Mouse (Mus musculus) induced T-regulatory cell, adult 2 months (primary cell): ENCODE results near the gene Dcp1a.
"Not testable (repeated sequence)": the region's sequence is repeated elsewhere in the genome, so short reads cannot be mapped to it uniquely, and the experiment has no call there.

Experiments
- DNase-seq: peaks from one replicate; pipeline ENCODE4 v3.0.0-alpha.2; 2012; ENCODE audit warnings: low read depth

Dcp1a gene

DNA sequence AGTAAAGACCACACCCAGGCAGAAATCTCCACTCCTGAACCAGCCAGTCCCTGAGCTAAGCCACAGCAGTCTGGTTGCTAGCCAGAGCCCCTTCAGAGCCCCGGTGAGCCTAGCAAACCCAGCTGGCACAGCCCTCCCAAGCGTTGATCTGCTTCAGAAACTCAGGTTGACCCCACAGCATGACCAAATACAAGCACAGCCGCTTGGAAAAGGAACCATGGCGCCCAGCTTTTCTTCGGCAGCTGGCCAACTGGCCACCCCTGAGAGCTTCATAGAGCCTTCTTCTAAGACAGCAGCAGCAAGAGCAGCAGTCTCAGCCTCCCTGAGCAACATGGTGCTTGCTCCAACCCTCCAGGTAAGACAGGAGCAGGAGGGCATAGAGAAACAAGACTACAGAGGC lies 40.0 kb downstream of the Dcp1a start:
- no peak for DNase-seq

DNA sequence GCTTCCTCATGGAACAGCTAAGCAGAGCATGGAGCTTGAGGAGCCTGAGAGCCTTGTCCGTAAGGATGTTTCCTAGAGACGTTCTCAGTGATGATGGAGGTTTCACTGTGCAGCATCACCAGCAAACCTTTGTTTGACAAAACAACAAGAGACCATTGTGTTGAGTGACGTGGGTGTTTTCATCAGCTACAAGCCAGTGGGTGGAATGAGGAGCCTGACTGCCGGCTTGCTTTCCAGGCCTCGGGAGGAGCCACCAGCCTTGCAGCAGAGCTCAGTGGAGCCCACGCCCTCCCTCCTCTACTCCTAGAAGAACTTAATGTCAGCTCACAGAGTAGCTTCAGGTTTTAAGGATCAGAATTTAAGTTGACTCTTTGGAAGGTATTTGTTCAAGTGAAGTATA lies 44.0 kb downstream of the Dcp1a start:
- no peak for DNase-seq

DNA sequence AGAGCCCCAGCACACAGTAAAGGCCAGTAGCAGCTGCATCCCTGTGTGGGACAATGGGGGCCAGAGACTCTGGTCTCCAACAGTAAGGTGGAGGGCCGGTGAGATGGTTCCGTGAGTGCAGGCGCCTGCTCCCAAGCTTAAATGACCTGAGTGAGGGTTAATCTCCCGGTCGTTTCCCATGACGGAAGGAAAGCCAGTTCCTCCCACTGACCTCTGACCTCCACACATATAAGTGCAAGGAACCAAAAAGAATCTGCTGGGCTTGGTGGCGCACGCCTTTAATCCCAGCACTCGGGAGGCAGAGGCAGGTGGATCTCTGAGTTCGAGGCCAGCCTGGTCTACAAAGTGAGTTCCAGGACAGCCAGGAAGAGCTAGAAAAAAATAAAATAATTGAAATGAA lies 49.1 kb downstream of the Dcp1a start:
- DNase-seq = no peak

DNA sequence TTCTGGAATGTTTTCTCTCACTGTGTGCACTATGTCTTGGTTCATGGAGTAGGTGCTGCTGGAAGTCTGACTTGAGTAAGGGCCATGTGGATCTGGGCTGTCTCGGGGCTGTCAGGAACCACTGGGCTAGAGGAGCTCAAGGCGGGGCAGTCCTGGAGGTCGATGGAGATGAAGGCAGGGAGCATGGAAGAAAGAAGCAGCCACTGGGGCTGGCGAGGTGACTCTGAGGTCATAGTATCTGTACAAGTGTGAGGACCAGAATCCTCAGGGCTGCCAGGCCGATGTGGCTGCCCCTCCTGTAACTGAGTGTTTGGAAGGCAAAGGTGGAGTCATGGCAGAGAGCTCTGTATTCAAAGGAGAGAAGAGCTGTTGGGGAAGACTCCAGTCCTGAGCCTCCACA lies 49.6 kb downstream of the Dcp1a start:
- no peak for DNase-seq

DNA sequence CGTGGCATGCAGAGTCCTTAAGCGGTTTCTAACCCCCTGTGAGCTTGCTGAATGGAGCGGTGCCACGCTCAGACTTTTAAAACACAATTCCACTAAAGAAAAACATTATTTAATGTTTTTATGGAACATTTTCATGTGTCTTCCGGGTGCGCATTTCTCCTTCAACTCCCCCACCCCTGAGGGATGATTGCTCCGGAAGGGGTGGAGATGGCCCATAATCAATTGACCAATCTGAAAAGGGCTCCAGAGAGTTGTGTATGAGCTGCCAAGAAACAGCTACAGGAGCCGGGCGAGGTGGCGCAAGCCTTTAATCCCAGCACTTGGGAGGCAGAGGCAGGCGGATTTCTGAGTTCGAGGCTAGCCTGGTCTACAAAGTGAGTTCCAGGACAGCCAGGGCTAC lies 50.1 kb downstream of the Dcp1a start:
- no peak for DNase-seq

DNA sequence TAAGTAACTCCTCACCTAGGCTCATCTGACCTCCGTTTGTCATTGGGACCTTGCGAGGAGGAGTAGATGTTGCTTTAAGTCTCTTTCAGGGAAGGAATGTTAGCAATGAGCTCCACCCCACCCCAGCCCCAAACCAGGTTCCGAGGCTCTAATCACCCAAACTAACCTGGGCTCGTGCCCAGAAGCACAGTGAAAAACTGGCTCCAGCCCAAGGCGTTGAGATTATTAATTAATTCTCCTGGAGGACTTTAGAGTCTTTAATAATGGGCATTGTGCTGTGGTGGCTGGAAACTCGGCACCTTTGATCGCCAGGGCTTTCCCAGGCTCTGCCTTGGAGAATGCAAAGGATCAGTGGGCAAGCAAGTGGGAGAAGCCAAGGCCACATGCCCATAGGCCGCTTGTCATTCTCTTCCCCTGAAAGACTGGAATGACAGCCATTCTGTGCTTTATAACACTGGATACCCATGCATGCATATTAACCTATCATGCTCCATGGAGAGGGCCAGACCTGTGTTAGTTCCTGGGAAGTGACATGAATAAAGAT lies 51.5 kb downstream of the Dcp1a start:
- no peak for DNase-seq

DNA sequence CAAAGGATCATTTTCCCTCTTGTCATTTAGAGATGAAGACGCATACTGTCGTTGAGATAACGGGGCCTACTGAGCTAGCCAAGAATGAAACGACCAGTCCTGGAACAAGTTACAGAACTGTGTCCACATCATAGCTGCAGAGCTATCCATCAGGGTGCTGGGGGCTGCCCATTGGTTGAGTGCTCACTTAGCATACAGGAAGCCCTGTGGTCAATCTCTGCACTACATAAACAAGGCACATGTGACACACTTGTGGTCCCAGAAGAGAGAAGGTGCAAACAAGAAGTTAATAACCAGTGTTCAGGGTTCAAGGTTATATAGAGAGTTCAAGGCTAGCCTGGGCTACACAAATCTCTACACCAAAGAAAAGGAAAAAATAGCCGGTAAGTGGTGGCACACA lies 52.1 kb downstream of the Dcp1a start:
- peak; percentile 30 for DNase-seq

DNA sequence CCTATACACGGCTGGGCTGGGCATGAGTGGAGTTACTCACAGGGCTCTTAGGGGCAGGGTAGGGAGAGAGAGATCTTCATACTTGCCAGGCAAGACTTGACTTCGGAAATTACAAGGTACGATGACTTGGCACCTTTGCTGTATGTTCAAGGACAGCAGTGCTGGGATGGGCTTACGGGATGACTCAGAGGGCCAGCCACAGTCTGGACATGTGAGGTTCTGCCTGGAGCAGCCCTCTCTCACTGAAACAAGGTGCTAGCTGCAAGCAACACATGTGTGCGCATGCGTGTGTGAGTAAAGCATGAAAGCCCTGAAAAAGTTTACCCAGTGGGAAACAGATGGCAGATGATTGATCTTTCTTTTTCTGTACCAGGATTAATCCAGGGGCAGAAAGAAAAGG lies 52.6 kb downstream of the Dcp1a start:
- DNase-seq = no peak

DNA sequence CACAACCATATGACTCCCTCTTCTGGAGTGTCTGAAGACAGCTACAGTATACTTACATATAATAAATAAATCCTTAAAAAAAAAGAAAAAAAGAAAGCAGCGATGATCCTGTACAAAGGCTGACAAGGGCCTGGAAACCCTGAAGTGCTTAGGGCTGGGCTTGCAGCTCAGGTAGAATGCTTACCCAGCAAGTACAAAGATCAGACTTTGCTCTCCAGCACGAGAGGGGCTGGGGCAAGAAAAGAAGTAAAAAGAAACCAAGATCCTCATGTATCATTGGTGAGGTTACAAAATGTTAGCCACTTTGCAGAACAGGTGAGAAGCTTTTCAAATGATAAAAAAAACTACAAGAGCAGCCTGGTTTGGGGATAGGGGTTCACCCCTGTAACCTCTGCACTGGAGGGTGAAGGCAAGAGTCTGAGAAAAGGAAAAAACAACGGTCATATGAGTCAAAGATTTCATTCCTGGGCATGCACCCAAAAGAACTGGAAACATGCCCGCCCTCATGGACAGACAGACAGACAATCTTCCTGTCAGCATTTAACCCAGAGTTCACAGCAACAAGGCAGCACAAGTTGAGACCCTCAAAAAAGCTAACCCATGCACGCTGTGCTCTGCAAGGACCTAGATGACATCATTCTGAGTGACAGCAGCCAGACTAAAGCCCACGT lies 54.6 kb downstream of the Dcp1a start:
- no peak for DNase-seq

DNA sequence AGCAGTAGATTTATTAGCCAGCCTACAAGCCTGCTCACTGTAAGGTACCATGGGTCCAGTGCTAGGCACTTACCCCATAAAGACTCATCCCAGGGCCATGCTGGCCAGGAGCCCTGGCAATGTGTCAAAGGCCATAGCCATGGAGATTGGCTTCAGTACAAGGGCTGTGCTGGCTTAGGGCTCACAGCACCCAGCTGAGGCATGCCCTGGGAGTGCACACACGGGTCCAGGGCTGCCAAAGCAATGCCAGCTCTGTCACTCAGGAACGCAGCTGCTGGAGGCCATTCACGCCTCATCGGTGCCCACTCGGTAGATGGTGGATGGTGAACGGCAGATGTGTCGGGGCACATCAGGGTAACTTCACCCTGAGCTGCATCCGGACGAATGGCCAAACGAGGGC lies 62.2 kb downstream of the Dcp1a start:
- no peak for DNase-seq

DNA sequence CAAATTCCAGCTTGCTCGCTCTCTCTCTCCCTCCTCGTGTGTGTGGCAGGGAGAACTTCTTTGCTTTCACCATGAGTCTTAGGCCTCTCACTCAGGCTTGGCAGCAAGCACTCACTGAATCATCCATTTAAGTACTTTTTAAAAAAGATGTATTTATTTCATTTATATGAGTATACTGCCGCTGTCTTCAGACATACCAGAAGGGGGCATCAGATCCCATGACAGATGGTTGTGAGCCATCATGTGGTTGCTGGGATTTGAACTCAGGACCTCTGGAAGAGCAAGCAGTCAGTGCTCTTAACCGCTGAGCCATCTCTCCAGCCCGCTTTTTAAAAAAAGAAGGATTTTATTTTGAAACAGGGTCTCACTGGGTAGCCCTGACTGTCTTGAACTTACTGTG lies 64.0 kb downstream of the Dcp1a start:
- not testable (repeated sequence) for DNase-seq

DNA sequence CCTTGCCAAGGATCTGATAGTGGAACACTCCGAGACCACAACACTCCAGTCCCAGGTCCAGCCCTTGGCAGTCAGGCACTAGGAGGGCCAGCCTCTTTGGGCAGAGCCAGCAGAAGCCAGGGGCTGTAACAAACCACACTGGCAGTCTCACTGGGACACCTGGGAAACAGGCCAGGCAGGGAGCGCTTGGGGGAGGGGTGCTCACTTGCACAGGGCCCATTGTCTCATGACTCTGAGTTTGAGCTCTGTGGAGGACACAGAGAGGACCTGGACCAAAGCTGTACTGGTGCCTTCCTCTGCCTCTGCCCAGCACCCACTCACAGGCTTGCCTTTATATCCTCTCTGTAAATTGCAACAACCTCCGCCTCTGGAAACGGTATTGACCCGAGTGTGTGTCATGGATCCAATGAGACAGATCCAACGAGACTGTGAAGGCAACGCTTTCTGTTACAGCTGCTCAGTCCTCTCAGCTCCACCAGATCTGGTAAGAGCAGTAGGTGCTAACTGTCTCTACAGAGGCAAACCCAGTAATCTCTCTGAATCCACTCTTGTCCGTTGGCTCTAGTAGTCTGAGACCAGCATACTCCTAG lies 68.9 kb downstream of the Dcp1a start, which contains the start of gene Tkt:
TSS of gene Tkt (plus strand) at position 229 of the 590 bp plus-strand sequence.
- no peak for DNase-seq

DNA sequence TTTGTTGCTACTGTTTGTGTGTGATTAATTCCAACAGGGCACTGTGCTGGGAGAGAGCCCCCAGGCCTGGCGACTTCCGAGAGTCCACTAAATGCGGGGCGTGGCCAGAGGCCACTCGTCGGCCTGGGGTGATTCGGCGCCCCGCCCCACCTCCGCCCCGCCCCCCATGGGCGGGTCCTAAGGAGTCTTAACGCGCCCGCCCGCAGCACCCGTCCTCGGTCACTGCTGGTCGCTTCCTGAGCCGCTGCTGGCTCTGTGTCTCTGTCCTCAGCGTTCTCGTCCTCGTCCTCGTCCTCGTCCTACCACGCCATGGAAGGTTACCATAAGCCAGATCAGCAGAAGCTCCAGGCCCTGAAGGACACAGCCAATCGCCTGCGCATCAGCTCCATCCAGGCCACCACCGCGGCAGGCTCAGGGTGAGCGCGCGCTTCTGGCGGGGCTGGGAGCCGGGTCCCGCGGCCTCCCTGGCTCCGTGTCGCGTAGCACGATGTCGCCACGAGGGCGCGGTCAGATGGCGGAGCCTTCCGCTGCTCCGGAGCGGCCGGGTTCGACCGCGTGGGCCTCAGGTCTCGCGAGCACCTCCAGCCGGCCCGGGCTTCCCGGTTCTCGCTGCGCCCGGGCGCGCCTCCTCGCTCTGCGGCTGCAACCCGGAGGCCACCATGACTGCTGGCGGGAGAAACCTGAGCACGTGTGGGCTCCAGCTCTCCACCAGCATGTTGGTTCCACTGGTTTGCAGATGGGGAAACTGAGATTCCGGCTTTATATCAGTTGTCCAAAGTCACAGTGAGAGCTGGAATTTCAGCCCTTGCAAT lies 69.8 kb downstream of the Dcp1a start:
- peak; percentile 96 for DNase-seq

DNA sequence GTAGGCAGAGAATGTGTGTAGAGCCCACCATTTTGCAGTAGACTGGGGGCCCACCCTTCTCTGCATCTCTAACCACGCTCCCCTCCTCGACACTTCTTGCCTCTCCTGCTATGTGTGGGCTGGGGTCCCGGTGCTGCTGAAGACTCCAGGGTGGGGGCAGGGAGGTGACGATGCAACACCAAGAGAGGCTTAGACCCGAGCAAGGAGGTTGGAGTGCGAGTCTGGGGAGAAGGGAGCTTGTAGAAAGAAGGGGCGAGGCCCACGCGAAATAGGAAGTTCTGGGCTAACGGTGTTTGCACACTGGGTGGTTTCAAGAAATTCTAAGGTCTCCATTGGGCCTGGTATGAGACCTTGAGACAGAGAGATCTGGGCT lies 70.4 kb downstream of the Dcp1a start:
- DNase-seq = peak; percentile 51

DNA sequence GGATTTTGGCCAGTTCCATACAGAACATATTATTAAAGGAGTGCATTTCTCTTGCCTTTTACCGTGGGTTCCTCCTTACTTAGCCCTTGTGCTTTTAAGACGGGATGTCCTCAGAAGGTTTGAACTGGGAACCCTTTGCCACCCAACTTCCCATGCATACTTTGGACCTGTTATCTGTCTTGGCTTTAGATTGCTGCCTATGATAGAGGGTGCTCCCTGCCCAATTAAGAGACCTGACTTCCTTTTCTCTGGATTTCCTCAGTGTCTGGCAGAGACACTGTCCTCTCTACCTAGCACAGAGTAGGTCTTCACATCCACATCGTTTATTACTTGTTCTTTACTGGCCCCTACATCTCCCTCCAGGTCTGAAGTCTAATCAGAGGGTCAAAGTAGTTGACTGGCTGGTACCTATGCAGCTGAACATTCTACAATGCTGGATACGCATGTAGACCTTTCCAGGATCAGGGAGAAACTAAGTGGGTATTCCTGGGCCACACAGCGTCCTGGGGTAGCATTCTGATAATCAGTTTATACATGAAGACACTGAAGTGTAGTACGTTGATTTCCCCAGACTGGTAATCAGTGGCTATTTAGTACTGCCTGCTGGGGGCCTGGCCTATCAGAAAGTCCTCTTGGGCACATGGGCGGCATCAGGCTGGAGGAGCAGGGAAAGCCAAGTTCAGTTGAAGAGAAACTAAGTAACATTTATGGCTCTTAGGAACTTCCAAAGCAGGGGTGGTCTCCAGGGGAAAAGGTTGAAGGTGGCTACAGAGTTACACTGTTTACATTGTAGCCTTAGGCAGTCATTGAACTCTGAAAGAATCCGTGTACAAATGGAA lies 71.1 kb downstream of the Dcp1a start:
- no peak for DNase-seq

DNA sequence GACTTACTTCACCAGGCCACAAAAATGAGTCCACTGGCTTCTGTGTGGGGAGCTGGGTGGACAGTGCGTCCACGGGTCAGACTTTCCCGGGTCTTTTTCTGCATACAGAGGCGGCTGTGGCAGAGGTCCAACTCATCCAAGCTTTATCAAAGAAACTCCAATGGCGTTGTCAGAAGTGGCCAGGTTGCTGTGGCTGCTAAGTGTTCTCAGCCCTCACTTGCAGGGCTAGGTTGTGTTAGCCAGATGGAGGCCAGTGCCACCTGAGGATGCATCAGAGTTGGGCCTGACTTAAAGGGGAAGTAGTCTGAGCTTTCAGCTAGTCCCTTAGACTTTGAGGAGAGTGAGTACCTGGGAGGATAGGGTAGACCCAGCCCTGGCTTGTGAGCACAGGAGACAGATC lies 72.2 kb downstream of the Dcp1a start:
- DNase-seq = no peak

DNA sequence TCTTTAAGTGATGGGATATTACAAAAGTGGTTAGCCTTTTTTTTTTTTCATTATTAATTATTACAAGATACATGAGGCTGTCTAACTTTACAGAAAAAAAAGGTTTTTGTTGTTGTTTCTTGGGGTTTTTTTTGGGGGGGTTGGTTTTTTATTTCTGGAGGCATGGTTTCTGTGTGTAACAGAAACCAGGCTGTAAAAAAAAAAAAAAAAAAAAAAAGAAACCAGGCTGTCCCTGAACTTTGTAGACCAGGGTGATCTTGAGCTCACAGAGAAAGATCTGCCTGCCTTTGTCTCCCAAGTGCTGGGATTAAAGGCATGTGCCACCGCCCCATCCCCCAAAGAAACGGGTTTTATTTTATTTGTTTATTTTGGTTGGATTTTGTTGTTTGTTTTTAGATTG lies 72.6 kb downstream of the Dcp1a start:
- DNase-seq = no peak

DNA sequence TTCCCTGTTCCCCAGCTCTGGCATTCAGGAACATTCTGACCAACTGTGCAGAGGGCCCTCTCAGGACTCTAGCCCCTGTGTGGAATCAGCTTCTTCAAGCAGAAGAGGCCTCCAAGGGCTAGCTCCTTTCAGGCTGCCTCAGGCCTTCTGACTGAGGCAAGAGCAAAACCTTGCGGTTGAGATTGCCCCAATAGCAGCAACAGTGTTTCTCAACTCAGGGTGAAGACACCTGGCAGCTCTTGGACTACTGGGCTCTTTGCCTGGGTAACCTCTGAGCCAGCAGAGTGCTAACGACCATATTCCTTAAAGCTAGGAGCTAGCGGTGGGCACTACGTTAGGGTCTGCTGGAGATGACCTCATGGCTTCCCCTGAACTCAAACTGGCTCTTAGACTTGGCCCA lies 73.8 kb downstream of the Dcp1a start:
- DNase-seq = no peak

DNA sequence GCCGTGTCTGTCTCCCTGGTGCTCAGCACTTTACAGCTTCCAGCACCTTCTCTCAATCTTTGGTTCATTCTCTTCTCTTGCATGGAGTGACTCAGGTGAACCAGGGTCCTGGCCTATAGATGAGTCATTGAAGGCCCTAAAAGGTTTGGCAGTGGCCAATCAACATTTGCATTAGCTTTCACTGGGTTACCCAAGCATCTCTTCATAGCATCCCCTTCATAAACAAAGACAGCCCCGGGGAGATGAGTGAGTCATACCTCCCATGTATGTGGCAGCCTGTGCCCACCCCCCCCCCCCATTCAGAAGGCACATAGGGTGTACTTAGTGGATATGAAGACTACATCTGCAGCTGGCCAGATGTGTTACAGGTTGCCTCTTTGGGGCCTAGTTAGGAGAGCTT lies 77.3 kb downstream of the Dcp1a start:
- no peak for DNase-seq

DNA sequence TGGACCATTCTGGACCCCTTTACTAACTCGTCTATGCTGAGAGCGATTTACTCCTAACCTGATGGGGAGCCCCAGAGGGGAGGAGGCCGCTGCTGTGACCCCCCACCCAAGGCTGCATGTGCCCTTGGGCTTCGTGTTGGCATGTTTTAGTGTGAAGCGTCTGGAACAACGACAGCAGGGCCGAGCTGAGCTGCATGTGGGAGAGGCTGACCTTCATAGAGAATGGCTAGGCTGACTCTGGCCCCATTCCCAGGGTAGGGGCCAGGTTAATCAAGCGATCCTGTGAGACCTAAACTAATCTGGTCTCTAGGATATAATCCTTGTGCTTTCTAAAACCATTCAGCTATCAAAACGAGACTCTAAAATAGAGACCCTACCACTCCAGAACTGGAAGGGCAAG lies 78.4 kb downstream of the Dcp1a start:
- DNase-seq = no peak

DNA sequence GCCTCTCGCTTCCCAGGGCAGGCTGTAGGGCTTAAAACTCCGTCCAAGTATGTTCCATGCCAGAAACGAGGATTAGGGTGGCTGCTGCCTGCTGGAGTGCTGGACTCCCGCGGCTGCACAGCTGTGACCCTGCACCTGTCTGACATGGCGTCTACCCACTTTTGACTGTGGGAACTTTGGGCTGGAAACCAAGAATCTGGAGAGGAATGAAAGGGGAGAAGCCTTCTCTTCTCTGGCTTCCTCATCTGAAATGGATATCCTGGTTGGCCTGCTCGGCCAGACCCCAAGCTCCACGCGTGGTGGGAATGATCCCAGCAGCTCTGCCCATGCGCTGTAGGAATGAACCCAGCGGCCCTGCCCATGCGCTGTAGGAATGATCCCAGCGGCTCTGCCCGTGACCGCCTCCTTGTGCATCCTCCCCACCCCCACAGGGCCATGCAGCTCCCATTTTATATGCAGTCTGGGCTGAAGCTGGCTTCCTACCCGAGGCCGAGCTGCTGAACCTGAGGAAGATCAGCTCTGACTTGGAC lies 80.1 kb downstream of the Dcp1a start:
- no peak for DNase-seq

DNA sequence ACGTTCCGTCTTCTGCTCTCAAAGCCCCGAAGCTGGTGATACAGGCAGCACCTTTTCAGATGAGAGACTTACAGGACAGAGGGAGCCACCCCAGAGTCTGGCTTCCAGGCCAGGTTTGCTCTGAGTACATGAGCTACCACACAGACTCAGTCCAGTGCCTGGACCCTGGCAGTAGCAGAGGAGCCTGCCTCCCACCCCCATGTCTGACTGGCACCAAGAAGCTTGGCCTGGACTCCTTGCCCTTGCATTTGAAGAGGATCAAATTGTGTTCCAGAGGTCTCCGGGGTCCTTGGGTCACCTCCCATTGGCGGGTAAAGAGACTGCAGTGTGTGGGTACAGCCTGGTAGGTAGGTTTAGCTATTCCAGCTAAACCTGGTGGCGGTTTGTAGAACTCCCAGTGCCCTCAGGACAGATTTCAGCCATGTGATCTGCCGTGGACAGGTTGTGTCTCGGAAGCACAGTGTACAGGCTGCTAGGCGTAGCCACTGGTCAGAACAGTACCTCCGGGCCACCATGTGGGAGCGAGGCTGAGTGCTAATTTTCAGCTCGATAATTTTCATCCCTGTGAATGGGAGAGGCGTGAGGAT lies 81.6 kb downstream of the Dcp1a start:
- no peak for DNase-seq
